Mouse (Mus musculus) forebrain, embryonic 14.5 days (tissue): ENCODE results near the gene Myo3b. TPM values are rescaled to one million over a fixed set of nuclear protein-coding genes. Genes with fewer than 3 reads are reported as not detected.

Experiments used
- ATAC-seq: fragments of 200-750 bp; cut with Nextera tagmentation; 2 replicates; pipeline ENCODE4 v1.8.0; 2017; ENCODE audit warnings: mild to moderate bottlenecking, moderate library complexity
- DNase-seq: peaks from one replicate; pipeline ENCODE4 v3.0.0-alpha.2; 2015; ENCODE audit warnings: low spot score
- H3K27ac ChIP-seq: fragments of 300-500 bp; sonication (generic); 2 replicates; pipeline ENCODE4 v1.5.1; 2014; ENCODE audit warnings: low read depth, mild to moderate bottlenecking, control low read depth, low read length, moderate library complexity
- H3K27me3 ChIP-seq: fragments of 300-500 bp; sonication (generic); replicated peaks from 2 replicates; pipeline ENCODE4 v1.6.1; 2014; ENCODE audit warnings: low read length, control low read depth, mixed read lengths; ENCODE audit not compliant: control insufficient read depth, insufficient read depth
- H3K36me3 ChIP-seq: fragments of 300-500 bp; sonication (generic); 2 replicates; pipeline ENCODE4 v1.6.1; 2014; ENCODE audit warnings: low read length, control low read depth; ENCODE audit not compliant: control insufficient read depth, insufficient read depth
- H3K4me1 ChIP-seq: fragments of 300-500 bp; sonication (generic); 2 replicates; pipeline ENCODE4 v1.6.1; 2014; ENCODE audit warnings: antibody characterized with exemption, low read length, control low read depth; ENCODE audit not compliant: control insufficient read depth, insufficient read depth
- H3K4me2 ChIP-seq: fragments of 300-500 bp; sonication (generic); 2 replicates; pipeline ENCODE4 v1.6.1; 2014; ENCODE audit warnings: mild to moderate bottlenecking, control low read depth, low read length
- H3K4me3 ChIP-seq: fragments of 300-500 bp; sonication (generic); 2 replicates; pipeline ENCODE4 v1.5.1; 2014; ENCODE audit warnings: low read depth, low read length, control low read depth
- H3K9ac ChIP-seq: fragments of 300-500 bp; sonication (generic); 2 replicates; pipeline ENCODE4 v1.6.1; 2014; ENCODE audit warnings: mild to moderate bottlenecking, low read length, control low read depth, moderate library complexity
- H3K9me3 ChIP-seq: fragments of 300-500 bp; sonication (generic); replicated peaks from 2 replicates; pipeline ENCODE4 v1.6.1; 2016; ENCODE audit warnings: low read length, control low read depth, mixed read lengths; ENCODE audit not compliant: control insufficient read depth
- WGBS: fragments of 180-500 bp; shearing (Covaris S2); extraction: QIAGEN DNeasy Blood & Tissue Kit; methylation state at CpG from one replicate; pipeline ENCODE4 v1.1.7; 2014; 5-methylcytosine and 5-hydroxymethylcytosine counted together
- polyA plus RNA-seq: library from polyadenylated mRNA; unstranded; fragments of >200 nt; fragmentation: Nextera tagmentation; extraction: Ambion mirVana; gene quantifications from 2 replicates; pipeline ENCODE4 v1.2.1, GENCODE M21; 2014

Gene Myo3b
- polyA plus RNA-seq, 1 experiment from 2014 or later: 0.09 TPM

GRCm38 (mm10) chr2:70091261-70091660, 52.3 kb downstream of the Myo3b start:
- Histone ChIP-seq H3K4me1 (no peaks in the 10 kb centered on the region), H3K4me2 (no peak overlapping the region), H3K9me3 (no peaks in the 10 kb centered on the region), H3K36me3 (no peaks in the 10 kb centered on the region), H3K27me3 (no peaks in the 10 kb centered on the region), H3K9ac (no peak overlapping the region), H3K27ac (no peak overlapping the region), H3K4me3 (no peak overlapping the region)
- 78% methylated on average over 2 of the region's 2 CpGs for WGBS
- DNase-seq (no peak), ATAC-seq (no peak)

GRCm38 (mm10) chr2:70091801-70092522, 53.0 kb downstream of the Myo3b start:
- no peaks in the 10 kb centered on the region for H3K27me3 ChIP-seq
- no peak overlapping the region for H3K27ac ChIP-seq
- H3K36me3 ChIP-seq: no peaks in the 10 kb centered on the region
- no peak overlapping the region for H3K4me2 ChIP-seq
- H3K4me3 ChIP-seq: no peak overlapping the region
- no peaks in the 10 kb centered on the region for H3K9me3 ChIP-seq
- no peaks in the 10 kb centered on the region for H3K4me1 ChIP-seq
- DNase-seq (no peak), ATAC-seq (no peak)
- H3K9ac ChIP-seq: no peak overlapping the region
- 68% methylated on average over 10 of the region's 10 CpGs for WGBS

GRCm38 (mm10) chr2:70092665-70093064, 53.7 kb downstream of the Myo3b start:
- no peak overlapping the region for H3K9ac ChIP-seq
- H3K4me3 ChIP-seq: no peak overlapping the region
- no peaks in the 10 kb centered on the region for H3K36me3 ChIP-seq
- no peak overlapping the region for H3K27ac ChIP-seq
- no peak for DNase-seq
- H3K9me3 ChIP-seq: no peaks in the 10 kb centered on the region
- no peaks in the 10 kb centered on the region for H3K4me1 ChIP-seq
- no peak overlapping the region for H3K4me2 ChIP-seq
- ATAC-seq: no peak
- no peaks in the 10 kb centered on the region for H3K27me3 ChIP-seq
- WGBS: 17% methylated on average over 3 of the region's 3 CpGs

- H3K4me2 ChIP-seq: no peak overlapping the region
- WGBS: 84% methylated on average over 5 of the region's 5 CpGs
- H3K27ac ChIP-seq: no peak overlapping the region
- no peak overlapping the region for H3K9ac ChIP-seq
- H3K36me3 ChIP-seq: no peaks in the 10 kb centered on the region
- H3K4me3 ChIP-seq: no peak overlapping the region
- H3K27me3 ChIP-seq: no peaks in the 10 kb centered on the region
- no peaks in the 10 kb centered on the region for H3K9me3 ChIP-seq
- DNase-seq: no peak
- ATAC-seq: no peak
- no peaks in the 10 kb centered on the region for H3K4me1 ChIP-seq
Measured at GRCm38 (mm10) chr2:70094446-70094845, 55.5 kb downstream of the Myo3b start.

GRCm38 (mm10) chr2:70097229-70098095, 58.5 kb downstream of the Myo3b start:
- 73% methylated on average over 15 of the region's 15 CpGs for WGBS
- H3K27me3 ChIP-seq: no peaks in the 10 kb centered on the region
- DNase-seq (peak; percentile 69), ATAC-seq (peak; percentile 63; the same call in 1 of the 2 replicates)
- no peaks in the 10 kb centered on the region for H3K36me3 ChIP-seq
- no peaks in the 10 kb centered on the region for H3K4me1 ChIP-seq
- no peaks in the 10 kb centered on the region for H3K9me3 ChIP-seq
- H3K4me3 ChIP-seq: no peak overlapping the region
- 0 out of 2 replicates have a peak overlapping the region, but pooled peaks have one; percentile 39 for H3K27ac ChIP-seq
- no peak overlapping the region for H3K4me2 ChIP-seq
- H3K9ac ChIP-seq: no peak overlapping the region

GRCm38 (mm10) chr2:70099459-70099858, 60.5 kb downstream of the Myo3b start:
- H3K27ac ChIP-seq: no peak overlapping the region
- no peaks in the 10 kb centered on the region for H3K27me3 ChIP-seq
- no peak for DNase-seq

GRCm38 (mm10) chr2:70105286-70106030, 66.5 kb downstream of the Myo3b start:
- Histone ChIP-seq H3K9ac (no peak overlapping the region), H3K4me2 (no peak overlapping the region), H3K27ac (no peak overlapping the region), H3K4me1 (0 out of 2 replicates have a peak, but pooled peaks cover 3% of the 10 kb centered on the region), H3K27me3 (no peaks in the 10 kb centered on the region), H3K4me3 (no peak overlapping the region), H3K9me3 (no peaks in the 10 kb centered on the region), H3K36me3 (no peaks in the 10 kb centered on the region)
- no peak for DNase-seq
- ATAC-seq: no peak
- WGBS: 37% methylated on average over 14 of the region's 14 CpGs

More at GRCm38 (mm10) chr2:70099459-70099858, 60.5 kb downstream of the Myo3b start:
- ATAC-seq: no peak
- no peak overlapping the region for H3K4me2 ChIP-seq
- H3K4me3 ChIP-seq: no peak overlapping the region
- H3K9me3 ChIP-seq: no peaks in the 10 kb centered on the region
- H3K9ac ChIP-seq: no peak overlapping the region
- H3K4me1 ChIP-seq: no peaks in the 10 kb centered on the region
- H3K36me3 ChIP-seq: no peaks in the 10 kb centered on the region
- 74% methylated on average over 4 of the region's 4 CpGs for WGBS

GRCm38 (mm10) chr2:70109010-70109409, 70.1 kb downstream of the Myo3b start:
- Histone ChIP-seq H3K27ac (no peak overlapping the region), H3K9me3 (no peaks in the 10 kb centered on the region), H3K4me3 (no peak overlapping the region), H3K27me3 (no peaks in the 10 kb centered on the region), H3K4me2 (no peak overlapping the region), H3K36me3 (no peaks in the 10 kb centered on the region), H3K9ac (no peak overlapping the region), H3K4me1 (peaks cover 8% of the 10 kb centered on the region)
- no peak for ATAC-seq
- no peak for DNase-seq
- WGBS: 73% methylated on average over 7 of the region's 7 CpGs
